Mouse (Mus musculus) liver, adult 2 months (tissue): ENCODE measurements at regions not wholly inside any gene's neighbourhood (a gene's known extent, or its start where the extent isn't known, plus 50 kb on each side); places are given as distances from the start of the nearest gene placed in this dataset.
"Not testable (repeated sequence)": the region's sequence is repeated elsewhere in the genome, so short reads cannot be mapped to it uniquely, and the experiment has no call there.

Source experiments
- DNase-seq: peaks from one replicate; pipeline ENCODE4 v3.0.0-alpha.2; 2011; ENCODE audit warnings: low read depth, low spot score; ENCODE audit errors: extremely low read depth
- H3K27ac ChIP-seq: fragments of 200-500 bp; replicated peaks from 2 replicates; pipeline ENCODE4 v1.5.1; 2012; ENCODE audit warnings: low read depth, mild to moderate bottlenecking, control low read depth, inconsistent platforms, low read length; ENCODE audit not compliant: insufficient read depth
- H3K27me3 ChIP-seq: fragments of 200-500 bp; 2 replicates; pipeline ENCODE4 v1.6.1; 2012; ENCODE audit warnings: mild to moderate bottlenecking, moderate library complexity, low read length, inconsistent platforms; ENCODE audit not compliant: control insufficient read depth, insufficient read depth
- H3K36me3 ChIP-seq: fragments of 200-500 bp; 2 replicates; pipeline ENCODE4 v1.6.1; 2012; ENCODE audit warnings: low read length, inconsistent platforms; ENCODE audit not compliant: control insufficient read depth, insufficient read depth
- H3K4me1 ChIP-seq: fragments of 200-500 bp; 2 replicates; pipeline ENCODE4 v1.6.1; 2011; ENCODE audit warnings: low read length; ENCODE audit not compliant: control insufficient read depth, insufficient read depth
- H3K4me3 ChIP-seq: fragments of 200-500 bp; 2 replicates; pipeline ENCODE4 v1.5.1; 2011; ENCODE audit warnings: low read depth, mild to moderate bottlenecking, control low read depth, low read length, moderate library complexity; ENCODE audit not compliant: insufficient read depth
- H3K79me2 ChIP-seq: fragments of 200-500 bp; 2 replicates; pipeline ENCODE4 v1.6.1; 2012; ENCODE audit warnings: inconsistent platforms, mild to moderate bottlenecking, low read length, moderate library complexity; ENCODE audit not compliant: control insufficient read depth, insufficient read depth
- H3K9ac ChIP-seq: fragments of 200-500 bp; 2 replicates; pipeline ENCODE4 v1.6.1; 2012; ENCODE audit warnings: low read depth, mild to moderate bottlenecking, control low read depth, inconsistent platforms, low read length
- CTCF ChIP-seq: fragments of 200-500 bp; IDR thresholded peaks from 2 replicates; pipeline ENCODE4 v1.5.1; 2011; ENCODE audit warnings: low read depth, low read length, control low read depth
- POLR2A ChIP-seq: fragments of 200-500 bp; IDR thresholded peaks from 2 replicates; pipeline ENCODE4 v1.6.1; 2011; ENCODE audit warnings: low read length, control low read depth; ENCODE audit not compliant: insufficient read depth; ENCODE audit errors: extremely low read depth
- WGBS: fragments of 180-500 bp; shearing (Covaris S2); methylation state at CpG from one replicate; pipeline ENCODE4 v1.1.7; 2018; 5-methylcytosine and 5-hydroxymethylcytosine counted together

DNA sequence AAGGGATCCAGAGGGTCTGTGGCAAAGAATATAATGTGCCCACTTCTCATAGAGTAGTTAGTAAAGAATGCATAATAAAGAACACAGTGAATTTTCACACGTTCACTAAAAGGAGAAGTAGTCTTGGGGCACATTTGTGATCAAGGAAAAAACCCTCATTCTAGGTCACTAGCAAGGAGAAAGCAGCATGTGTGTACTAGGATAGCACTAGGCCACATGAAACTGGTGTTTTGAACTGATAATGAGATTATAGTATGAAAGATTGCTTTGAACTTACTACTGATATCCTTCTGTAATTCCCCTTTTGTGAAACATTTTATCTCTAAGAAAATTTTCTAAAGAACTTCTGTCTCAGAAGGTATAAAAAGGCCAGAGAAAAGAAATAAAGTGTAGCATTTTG lies 492.6 kb upstream of the Brinp3 start:
- Histone ChIP-seq H3K4me1 (no peaks in the 10 kb centered on the region), H3K4me3 (no peak overlapping the region), H3K27me3 (no peaks in the 10 kb centered on the region), H3K79me2 (no peaks in the 10 kb centered on the region), H3K36me3 (no peaks in the 10 kb centered on the region), H3K27ac (no peak overlapping the region), H3K9ac (no peak overlapping the region)
- 46% methylated on average over 1 of the region's 1 CpGs for WGBS
- no peak for DNase-seq
- no peak for TF ChIP-seq POLR2A
- no peak for TF ChIP-seq CTCF

DNA sequence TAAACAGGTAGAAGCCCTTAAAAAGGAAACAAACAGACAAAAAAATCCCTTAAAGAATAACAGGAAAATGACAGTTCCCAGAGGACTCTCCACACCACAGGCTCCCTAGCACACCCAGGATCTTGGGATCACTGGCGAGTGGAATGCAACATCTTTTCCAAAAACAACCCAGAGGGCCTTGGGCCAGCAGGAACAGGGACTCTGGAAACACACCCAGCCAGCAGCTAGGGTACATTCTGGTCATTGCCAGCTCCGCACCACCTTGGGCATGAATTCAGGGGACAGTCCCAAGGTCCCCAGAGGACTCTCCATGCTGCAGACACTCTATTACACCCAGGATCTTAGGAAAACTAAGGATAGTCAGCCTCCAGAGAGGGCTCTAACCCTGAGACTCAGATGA lies 479.5 kb upstream of the Brinp3 start:
- no peak overlapping the region for H3K9ac ChIP-seq
- no peak overlapping the region for H3K27ac ChIP-seq
- no peak overlapping the region for H3K4me3 ChIP-seq
- 67% methylated on average over 2 of the region's 2 CpGs for WGBS
- no peaks in the 10 kb centered on the region for H3K27me3 ChIP-seq
- no peak for TF ChIP-seq POLR2A
- TF ChIP-seq CTCF, result no peak
- no peaks in the 10 kb centered on the region for H3K4me1 ChIP-seq
- no peaks in the 10 kb centered on the region for H3K79me2 ChIP-seq
- DNase-seq, result no peak
- H3K36me3 ChIP-seq, result no peaks in the 10 kb centered on the region

DNA sequence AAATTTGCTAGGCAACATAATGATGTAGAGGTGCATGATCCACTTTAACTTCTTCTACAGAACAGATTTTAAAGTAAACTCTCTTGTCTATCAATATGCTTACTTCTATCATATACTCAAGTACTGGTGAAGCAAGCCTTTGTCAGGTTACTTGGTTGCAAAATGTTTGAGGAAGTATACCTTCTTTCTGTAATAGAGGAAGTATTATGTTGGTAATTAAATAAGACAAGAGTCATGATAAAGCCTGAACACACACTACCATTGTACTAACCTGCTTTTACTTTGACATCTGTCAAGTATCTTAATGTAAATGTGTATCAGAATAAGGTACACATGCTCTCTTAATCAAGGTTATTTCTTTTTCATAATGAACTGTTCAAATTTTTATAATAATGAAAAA lies 467.9 kb upstream of the Brinp3 start:
- Histone ChIP-seq H3K9ac (no peak overlapping the region), H3K27ac (no peak overlapping the region), H3K4me1 (no peaks in the 10 kb centered on the region), H3K36me3 (no peaks in the 10 kb centered on the region), H3K79me2 (no peaks in the 10 kb centered on the region), H3K4me3 (no peak overlapping the region), H3K27me3 (no peaks in the 10 kb centered on the region)
- no peak for DNase-seq
- no peak for TF ChIP-seq CTCF

DNA sequence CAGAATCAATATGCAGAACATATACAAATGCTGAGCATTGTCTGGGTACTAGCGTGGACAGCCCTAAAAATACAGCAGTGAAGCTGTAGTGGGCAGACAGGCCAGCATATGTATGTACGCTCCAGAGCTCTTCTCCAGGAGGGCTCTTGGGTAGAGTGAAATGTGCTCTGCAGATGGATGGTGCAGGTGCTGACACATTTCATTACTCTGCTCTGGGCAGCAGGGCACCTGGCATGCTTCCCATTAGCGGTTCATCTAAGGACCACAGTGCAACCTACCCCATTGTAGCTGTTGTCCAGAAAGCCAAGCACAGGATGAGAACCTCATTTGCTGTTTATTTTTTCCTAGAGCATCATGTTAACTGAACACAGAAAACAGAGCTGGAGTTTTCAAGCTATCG lies 466.9 kb upstream of the Brinp3 start:
- Histone ChIP-seq H3K27ac (no peak overlapping the region), H3K4me1 (no peaks in the 10 kb centered on the region), H3K79me2 (no peaks in the 10 kb centered on the region), H3K27me3 (no peaks in the 10 kb centered on the region), H3K4me3 (no peak overlapping the region), H3K9ac (no peak overlapping the region), H3K36me3 (no peaks in the 10 kb centered on the region)
- 75% methylated on average over 4 of the region's 4 CpGs for WGBS
- DNase-seq, result no peak
- TF ChIP-seq CTCF (no peak), POLR2A (no peak)

DNA sequence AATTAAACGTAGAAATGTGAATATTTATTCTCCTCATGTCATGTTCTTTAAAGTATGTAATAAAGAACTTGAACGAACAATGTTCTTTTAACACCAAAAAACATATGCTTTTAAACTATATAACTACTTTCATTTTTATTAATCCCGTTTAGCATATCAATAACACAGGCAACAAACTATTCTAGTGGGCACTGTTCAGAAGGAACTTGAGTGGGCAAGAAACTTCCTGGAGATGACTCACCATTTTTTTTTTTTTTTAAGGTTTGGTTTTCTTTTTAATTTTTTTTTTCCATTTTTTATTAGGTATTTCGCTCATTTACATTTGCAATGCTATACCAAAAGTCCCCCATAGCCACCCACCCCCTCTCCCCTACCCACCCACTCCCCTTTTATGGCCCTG lies 462.2 kb upstream of the Brinp3 start:
- H3K9ac ChIP-seq, H3K27ac ChIP-seq, H3K27me3 ChIP-seq, H3K4me3 ChIP-seq, H3K4me1 ChIP-seq, H3K79me2 ChIP-seq, H3K36me3 ChIP-seq, DNase-seq: not testable (repeated sequence)
- WGBS, result 70% methylated on average over 4 of the region's 4 CpGs

DNA sequence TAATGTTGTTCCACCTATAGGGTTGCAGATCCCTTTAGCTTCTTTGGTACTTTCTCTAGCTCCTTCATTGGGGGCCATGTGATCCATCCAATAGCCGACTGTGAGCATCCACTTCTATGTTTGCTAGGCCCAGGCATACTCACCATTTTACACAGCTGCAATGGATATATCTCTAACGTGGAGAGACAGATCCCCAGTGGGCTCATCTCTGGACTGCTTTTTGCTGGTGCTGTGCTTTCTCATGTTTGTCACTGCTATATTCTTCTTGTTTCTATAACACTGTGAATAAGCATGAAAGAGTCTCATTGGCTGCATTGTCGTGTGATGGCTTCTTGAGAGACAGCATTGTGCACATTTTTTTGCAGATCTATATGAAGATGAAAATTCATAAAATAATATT lies 461.6 kb upstream of the Brinp3 start:
- not testable (repeated sequence) for DNase-seq, H3K4me1 ChIP-seq, H3K27me3 ChIP-seq, H3K27ac ChIP-seq, H3K4me3 ChIP-seq, H3K9ac ChIP-seq, H3K79me2 ChIP-seq, H3K36me3 ChIP-seq
- 85% methylated on average over 3 of the region's 3 CpGs for WGBS

DNA sequence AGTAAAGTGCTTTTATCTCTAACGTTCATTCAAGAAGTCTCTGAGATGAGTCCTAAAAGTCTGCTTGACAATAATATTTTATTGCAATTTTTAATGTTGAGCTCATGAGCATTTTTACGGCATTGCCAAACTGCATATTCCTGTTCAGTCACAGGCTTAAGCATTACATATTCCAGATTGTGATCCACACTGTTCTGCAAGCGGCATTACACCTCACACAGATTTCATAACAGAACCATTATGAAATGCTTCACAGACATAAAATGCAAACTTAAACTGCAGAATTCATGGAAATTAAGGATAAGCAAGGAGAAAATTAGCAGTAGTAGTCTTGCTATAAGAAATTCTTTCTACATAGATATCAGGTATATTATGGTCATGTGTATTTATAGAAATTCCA lies 442.1 kb upstream of the Brinp3 start:
- no peak for DNase-seq
- H3K27me3 ChIP-seq, result no peaks in the 10 kb centered on the region
- WGBS, result 84% methylated on average over 3 of the region's 3 CpGs
- no peak overlapping the region for H3K27ac ChIP-seq
- H3K9ac ChIP-seq, result no peak overlapping the region
- H3K36me3 ChIP-seq, result no peaks in the 10 kb centered on the region
- no peaks in the 10 kb centered on the region for H3K4me1 ChIP-seq
- H3K79me2 ChIP-seq, result no peaks in the 10 kb centered on the region
- no peak overlapping the region for H3K4me3 ChIP-seq
- TF ChIP-seq CTCF (no peak), POLR2A (no peak)
